Mouse (Mus musculus) lung, postnatal 0 days (tissue): ENCODE results near the gene Hist1h2bm.

ENCODE experiments used
- CTCF ChIP-seq: IDR thresholded peaks from 2 replicates; pipeline ENCODE4 v1.5.1; 2016; ENCODE audit warnings: antibody characterized with exemption, mild to moderate bottlenecking
- EP300 ChIP-seq: IDR thresholded peaks from 2 replicates; pipeline ENCODE4 v1.6.1; 2016; ENCODE audit warnings: antibody characterized with exemption, mild to moderate bottlenecking, control low read depth

GRCm38 (mm10) chr13:21734010-21734905 is 12.4 kb downstream of the Hist1h2bm start:
- TF ChIP-seq CTCF (peak; percentile 92), EP300 (no peak)
